Mouse (Mus musculus) forebrain, embryonic 16.5 days (tissue): ENCODE data around the gene Bhlha9. TPM values are rescaled to one million over a fixed set of nuclear protein-coding genes. Genes with fewer than 3 reads are reported as not detected.

ENCODE experiments used
- ATAC-seq: fragments of 200-750 bp; cut with Nextera tagmentation; 2 replicates; pipeline ENCODE4 v1.8.0; 2017; ENCODE audit warnings: mild to moderate bottlenecking, moderate library complexity
- H3K27ac ChIP-seq: fragments of 300-500 bp; sonication (generic); 2 replicates; pipeline ENCODE4 v1.5.1; 2014; ENCODE audit warnings: low read length, control low read depth
- H3K27me3 ChIP-seq: fragments of 300-500 bp; sonication (generic); replicated peaks from 2 replicates; pipeline ENCODE4 v1.6.1; 2014; ENCODE audit warnings: low read length; ENCODE audit not compliant: control insufficient read depth, insufficient read depth
- H3K36me3 ChIP-seq: fragments of 300-500 bp; sonication (generic); 2 replicates; pipeline ENCODE4 v1.6.1; 2014; ENCODE audit not compliant: control insufficient read depth, insufficient read depth
- H3K4me1 ChIP-seq: fragments of 300-500 bp; sonication (generic); replicated peaks from 2 replicates; pipeline ENCODE4 v1.6.1; 2014; ENCODE audit warnings: low read length; ENCODE audit not compliant: control insufficient read depth, insufficient read depth
- H3K4me2 ChIP-seq: fragments of 300-500 bp; sonication (generic); 2 replicates; pipeline ENCODE4 v1.6.1; 2014; ENCODE audit warnings: mild to moderate bottlenecking, low read length, control low read depth
- H3K4me3 ChIP-seq: fragments of 300-500 bp; sonication (generic); replicated peaks from 2 replicates; pipeline ENCODE4 v1.5.1; 2014; ENCODE audit warnings: mild to moderate bottlenecking, low read length, control low read depth
- H3K9ac ChIP-seq: fragments of 300-500 bp; sonication (generic); replicated peaks from 2 replicates; pipeline ENCODE4 v1.6.1; 2014; ENCODE audit warnings: low read depth, low read length, control low read depth
- H3K9me3 ChIP-seq: fragments of 300-500 bp; sonication (generic); 2 replicates; pipeline ENCODE4 v1.6.1; 2016; ENCODE audit warnings: low read length; ENCODE audit not compliant: control insufficient read depth
- WGBS: fragments of 180-500 bp; shearing (Covaris S2); extraction: QIAGEN DNeasy Blood & Tissue Kit; methylation state at CpG from one replicate; pipeline ENCODE4 v1.1.7; 2014; 5-methylcytosine and 5-hydroxymethylcytosine counted together
- polyA plus RNA-seq: library from polyadenylated mRNA; unstranded; fragments of >200 nt; fragmentation: Nextera tagmentation; extraction: Ambion mirVana; gene quantifications from 2 replicates; pipeline ENCODE4 v1.2.1, GENCODE M21; 2015

Gene Bhlha9
- 0.27 and 1.3 TPM in 2 replicates for polyA plus RNA-seq

GRCm38 (mm10) chr11:76671871-76672475 lies at the start of gene Bhlha9:
Bhlha9 (plus strand) TSS chr11:76672470.
- Histone ChIP-seq H3K4me2 (peak within 1 kb of the TSS; percentile 81), H3K27ac (no peak within 1 kb of the TSS), H3K27me3 (peaks cover 70% of the 10 kb centered on the region), H3K9me3 (no peaks in the 10 kb centered on the region), H3K36me3 (no peaks in the 10 kb centered on the region), H3K4me3 (peak within 1 kb of the TSS; percentile 46), H3K4me1 (0 out of 2 replicates have a peak, but pooled peaks cover 7% of the 10 kb centered on the region), H3K9ac (peak within 1 kb of the TSS; percentile 63)
- 54% methylated on average over 15 of the region's 15 CpGs for WGBS
- ATAC-seq, result no peak

- no peak overlapping the region for H3K27ac ChIP-seq
- 1% methylated on average over 59 of the region's 66 CpGs for WGBS
- peak; percentile 20; the same call in 1 of the 2 replicates for ATAC-seq
- H3K27me3 ChIP-seq, result peaks cover 11% of the 10 kb centered on the region
- peak overlapping the region; percentile 46 for H3K9ac ChIP-seq
- H3K9me3 ChIP-seq, result no peaks in the 10 kb centered on the region
- H3K4me1 ChIP-seq, result peaks cover 19% of the 10 kb centered on the region
- peak overlapping the region; percentile 99 for H3K4me2 ChIP-seq
- H3K36me3 ChIP-seq, result no peaks in the 10 kb centered on the region
- peak overlapping the region; percentile 58 for H3K4me3 ChIP-seq
Observed at GRCm38 (mm10) chr11:76622566-76623205, 49.6 kb upstream of the Bhlha9 start.

- Histone ChIP-seq H3K9me3 (no peaks in the 10 kb centered on the region), H3K4me3 (peak overlapping the region; percentile 58), H3K4me1 (peaks cover 19% of the 10 kb centered on the region), H3K4me2 (peak overlapping the region; percentile 99), H3K27ac (no peak overlapping the region), H3K9ac (peak overlapping the region; percentile 58), H3K27me3 (peaks cover 11% of the 10 kb centered on the region), H3K36me3 (no peaks in the 10 kb centered on the region)
- peak; percentile 79 for ATAC-seq
- under 1% methylated on average over 52 of the region's 72 CpGs for WGBS
Observed at GRCm38 (mm10) chr11:76623206-76623961, 48.9 kb upstream of the Bhlha9 start.

GRCm38 (mm10) chr11:76624071-76624470 lies 48.2 kb upstream of the Bhlha9 start:
- Histone ChIP-seq H3K9ac (no peak overlapping the region), H3K4me2 (no peak overlapping the region), H3K36me3 (no peaks in the 10 kb centered on the region), H3K4me1 (peaks cover 19% of the 10 kb centered on the region), H3K9me3 (no peaks in the 10 kb centered on the region), H3K4me3 (no peak overlapping the region), H3K27ac (no peak overlapping the region), H3K27me3 (peaks cover 11% of the 10 kb centered on the region)
- 58% methylated on average over 10 of the region's 10 CpGs for WGBS
- ATAC-seq, result no peak

DNA sequence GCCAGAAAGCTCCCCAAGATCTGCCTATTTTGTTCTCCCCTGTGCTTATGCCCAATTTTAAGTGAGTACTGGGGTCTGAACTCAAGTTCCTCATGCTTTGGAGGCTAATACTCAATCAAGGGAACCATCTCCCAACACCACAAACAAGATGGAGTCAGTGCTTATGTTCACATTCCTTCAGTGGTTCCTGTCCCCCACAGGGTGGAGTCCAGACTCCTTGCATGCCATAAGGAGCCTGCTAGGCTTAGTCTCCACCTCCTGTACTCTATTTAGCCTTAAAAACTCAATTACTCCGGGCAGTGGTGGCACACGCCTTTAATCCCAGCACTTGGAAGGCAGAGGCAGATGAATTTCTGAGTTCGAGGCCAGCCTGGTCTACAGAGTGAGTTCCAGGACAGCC lies 47.4 kb upstream of the Bhlha9 start:
- no peak for ATAC-seq
- Histone ChIP-seq H3K27me3 (peaks cover 11% of the 10 kb centered on the region), H3K36me3 (no peaks in the 10 kb centered on the region), H3K4me2 (no peak overlapping the region), H3K9ac (no peak overlapping the region), H3K4me1 (peaks cover 19% of the 10 kb centered on the region), H3K9me3 (no peaks in the 10 kb centered on the region), H3K4me3 (no peak overlapping the region), H3K27ac (no peak overlapping the region)
- 83% methylated on average over 3 of the region's 3 CpGs for WGBS

- no peak overlapping the region for H3K27ac ChIP-seq
- H3K4me1 ChIP-seq, result 0 out of 2 replicates have a peak, but pooled peaks cover 2% of the 10 kb centered on the region
- WGBS, result 79% methylated on average over 5 of the region's 5 CpGs
- H3K36me3 ChIP-seq, result no peaks in the 10 kb centered on the region
- no peaks in the 10 kb centered on the region for H3K9me3 ChIP-seq
- no peak overlapping the region for H3K4me2 ChIP-seq
- no peak overlapping the region for H3K4me3 ChIP-seq
- no peak for ATAC-seq
- H3K27me3 ChIP-seq, result no peaks in the 10 kb centered on the region
- H3K9ac ChIP-seq, result no peak overlapping the region
Observed at GRCm38 (mm10) chr11:76628613-76629012, 43.7 kb upstream of the Bhlha9 start.

- Histone ChIP-seq H3K4me3 (no peak overlapping the region), H3K36me3 (no peaks in the 10 kb centered on the region), H3K9ac (no peak overlapping the region), H3K27me3 (no peaks in the 10 kb centered on the region), H3K4me2 (no peak overlapping the region), H3K4me1 (no peaks in the 10 kb centered on the region), H3K9me3 (no peaks in the 10 kb centered on the region), H3K27ac (no peak overlapping the region)
- 34% methylated on average over 2 of the region's 2 CpGs for WGBS
- ATAC-seq, result no peak
Observed at GRCm38 (mm10) chr11:76630023-76630422, 42.2 kb upstream of the Bhlha9 start.

DNA sequence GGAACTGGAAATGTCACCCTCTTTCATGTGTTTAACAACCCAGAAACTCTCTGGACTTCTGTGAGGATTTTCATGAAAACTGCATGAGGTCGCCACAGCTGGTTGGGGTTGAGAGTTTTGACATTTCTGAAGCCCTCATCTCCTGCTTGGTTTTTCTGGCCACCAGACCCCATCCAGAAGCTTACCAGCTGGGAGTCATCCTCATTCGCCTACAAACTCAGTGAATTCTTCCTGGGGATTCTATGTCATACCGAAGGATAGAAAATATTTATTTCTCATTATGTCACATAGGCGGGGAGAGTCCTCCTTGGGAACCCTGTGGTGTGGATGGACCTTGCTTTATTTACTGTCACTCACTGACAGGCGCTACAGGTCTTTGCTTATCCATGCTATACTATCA lies 41.8 kb upstream of the Bhlha9 start:
- no peak overlapping the region for H3K4me3 ChIP-seq
- WGBS, result 89% methylated on average over 5 of the region's 5 CpGs
- H3K4me2 ChIP-seq, result no peak overlapping the region
- H3K27ac ChIP-seq, result no peak overlapping the region
- no peaks in the 10 kb centered on the region for H3K9me3 ChIP-seq
- no peak overlapping the region for H3K9ac ChIP-seq
- no peak for ATAC-seq
- no peaks in the 10 kb centered on the region for H3K36me3 ChIP-seq
- no peaks in the 10 kb centered on the region for H3K4me1 ChIP-seq
- no peaks in the 10 kb centered on the region for H3K27me3 ChIP-seq

- H3K9me3 ChIP-seq, result no peaks in the 10 kb centered on the region
- 56% methylated on average over 17 of the region's 17 CpGs for WGBS
- H3K36me3 ChIP-seq, result no peaks in the 10 kb centered on the region
- 0 out of 2 replicates have a peak overlapping the region, but pooled peaks have one; percentile 7 for H3K9ac ChIP-seq
- H3K27me3 ChIP-seq, result peaks cover 2% of the 10 kb centered on the region; the same call in 1 of the 2 replicates
- no peak overlapping the region for H3K4me2 ChIP-seq
- H3K27ac ChIP-seq, result peak overlapping the region; percentile 84
- H3K4me1 ChIP-seq, result peaks cover 10% of the 10 kb centered on the region
- H3K4me3 ChIP-seq, result no peak overlapping the region
- ATAC-seq, result peak; percentile 83
Observed at GRCm38 (mm10) chr11:76639269-76639985, 32.8 kb upstream of the Bhlha9 start.
